Mouse (Mus musculus) telencephalon, adult 2 months (tissue): ENCODE data around the gene Orm2.
A peak's percentile ranks its signal among the peaks of the same experiment; 100 is the strongest.
"Not testable (repeated sequence)": the region's sequence is repeated elsewhere in the genome, so short reads cannot be mapped to it uniquely, and the experiment has no call there.

Source experiments
- DNase-seq: peaks from one replicate; pipeline ENCODE4 v3.0.0-alpha.2; 2011; ENCODE audit warnings: low read depth, low spot score

The Orm2 gene

GRCm38 (mm10) chr4:63362150-63362549, at the start of gene Orm2:
Gene Orm2 (plus strand): TSS chr4:63362449.
- DNase-seq: no peak

- DNase-seq: no peak
Observed at GRCm38 (mm10) chr4:63314063-63314462, 48.2 kb upstream of the Orm2 start.

GRCm38 (mm10) chr4:63316076-63316746, 46.0 kb upstream of the Orm2 start:
- DNase-seq: no peak

- not testable (repeated sequence) for DNase-seq
Observed at GRCm38 (mm10) chr4:63319566-63319965, 42.7 kb upstream of the Orm2 start.

- no peak for DNase-seq
Observed at GRCm38 (mm10) chr4:63323275-63323815, 38.9 kb upstream of the Orm2 start.

GRCm38 (mm10) chr4:63333403-63333802, 28.8 kb upstream of the Orm2 start:
- DNase-seq: no peak

GRCm38 (mm10) chr4:63338414-63339076, 23.7 kb upstream of the Orm2 start:
- peak; percentile 41 for DNase-seq

- DNase-seq: no peak
Observed at GRCm38 (mm10) chr4:63342491-63342890, 19.8 kb upstream of the Orm2 start.

- DNase-seq: no peak
Observed at GRCm38 (mm10) chr4:63343608-63344007, 18.6 kb upstream of the Orm2 start.

- DNase-seq: no peak
Observed at GRCm38 (mm10) chr4:63344295-63344694, 18.0 kb upstream of the Orm2 start, which contains the start of gene Orm1. Gene Orm1 (plus strand): TSS chr4:63344560.

GRCm38 (mm10) chr4:63345261-63345660, 17.0 kb upstream of the Orm2 start:
- no peak for DNase-seq

GRCm38 (mm10) chr4:63346659-63347058, 15.6 kb upstream of the Orm2 start:
- DNase-seq: no peak

- DNase-seq: no peak
Observed at GRCm38 (mm10) chr4:63348524-63348923, 13.7 kb upstream of the Orm2 start.

GRCm38 (mm10) chr4:63355877-63356665, 6.2 kb upstream of the Orm2 start, which contains the start of gene Orm3:
Gene Orm3 (plus strand): TSS chr4:63356162.
- DNase-seq: no peak

- DNase-seq: no peak
Observed at GRCm38 (mm10) chr4:63356981-63357570, 5.2 kb upstream of the Orm2 start.

GRCm38 (mm10) chr4:63359861-63360260, 2.4 kb upstream of the Orm2 start:
- DNase-seq: no peak

GRCm38 (mm10) chr4:63368577-63368976, 6.3 kb downstream of the Orm2 start:
- peak; percentile 26 for DNase-seq

GRCm38 (mm10) chr4:63370897-63371296, 8.6 kb downstream of the Orm2 start:
- DNase-seq: no peak

- DNase-seq: no peak
Observed at GRCm38 (mm10) chr4:63371890-63372289, 9.6 kb downstream of the Orm2 start.

GRCm38 (mm10) chr4:63373404-63373803, 11.2 kb downstream of the Orm2 start:
- no peak for DNase-seq

- no peak for DNase-seq
Observed at GRCm38 (mm10) chr4:63374331-63374730, 12.1 kb downstream of the Orm2 start.

- no peak for DNase-seq
Observed at GRCm38 (mm10) chr4:63375367-63375766, 13.1 kb downstream of the Orm2 start.
